Mouse (Mus musculus) C2C12 (cell line): ENCODE measurements at regions not wholly inside any gene's neighbourhood (a gene's known extent, or its start where the extent isn't known, plus 50 kb on each side); places are given as distances from the start of the nearest gene placed in this dataset.

Experiments used
- CEBPB ChIP-seq: IDR thresholded peaks from one replicate; pipeline ENCODE4 v1.6.1; 2011; ENCODE audit warnings: low read depth, mild to moderate bottlenecking, control low read depth, moderate library complexity
- CTCF ChIP-seq: IDR thresholded peaks from one replicate; pipeline ENCODE4 v1.5.1; 2011; ENCODE audit not compliant: control insufficient read depth, insufficient read depth, insufficient read length
- FOSL1 ChIP-seq: IDR thresholded peaks from one replicate; pipeline ENCODE4 v1.8.0; 2011; ENCODE audit warnings: mild to moderate bottlenecking, low read length; ENCODE audit not compliant: poor library complexity, insufficient read depth, severe bottlenecking
- MAX ChIP-seq: IDR thresholded peaks from one replicate; pipeline ENCODE4 v1.6.1; 2011; ENCODE audit warnings: mild to moderate bottlenecking, control low read depth
- MYOD1 ChIP-seq: IDR thresholded peaks from one replicate; pipeline ENCODE4 v1.6.1; 2011; ENCODE audit warnings: low read depth; ENCODE audit not compliant: control insufficient read depth, insufficient read length
- MYOG ChIP-seq: IDR thresholded peaks from one replicate; pipeline ENCODE4 v1.6.1; 2011; ENCODE audit not compliant: control insufficient read depth, insufficient read length; ENCODE audit errors: extremely low read depth
- USF1 ChIP-seq: IDR thresholded peaks from one replicate; pipeline ENCODE4 v1.6.1; 2011; ENCODE audit warnings: low read depth, mild to moderate bottlenecking, control low read depth, moderate library complexity

DNA sequence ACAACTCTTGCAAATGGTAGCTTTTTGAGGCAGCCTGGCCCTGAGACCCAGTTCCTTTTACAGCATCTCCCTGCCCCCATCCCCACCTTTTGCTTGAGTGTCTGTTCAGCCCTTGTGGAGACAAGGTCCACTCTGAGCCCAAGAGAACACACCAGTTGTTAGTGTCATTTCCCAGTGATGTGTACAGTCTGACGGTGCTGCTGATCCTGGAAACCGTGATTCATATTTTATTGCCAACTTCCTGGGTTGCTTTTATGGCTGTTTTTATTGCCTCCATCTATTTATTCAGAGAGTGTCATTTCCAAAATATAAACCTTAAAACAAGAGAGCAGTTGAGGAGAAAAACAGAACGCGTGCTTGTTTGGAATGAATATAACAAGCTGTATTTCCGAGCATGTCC is 309.6 kb upstream of the Isl1 start:
- TF ChIP-seq MYOD1 (peak; percentile 41), CTCF (no peak), MAX (no peak), FOSL1 (no peak), MYOG (no peak), CEBPB (no peak), USF1 (no peak)
